Mouse (Mus musculus) midbrain, embryonic 11.5 days (tissue): ENCODE data around the gene Flii. TPM values are rescaled to one million over a fixed set of nuclear protein-coding genes. Genes with fewer than 3 reads are reported as not detected.

Experiments
- ATAC-seq: fragments of 200-750 bp; cut with Nextera tagmentation; 2 replicates; pipeline ENCODE4 v1.8.0; 2017; ENCODE audit warnings: moderate TSS enrichment, moderate library complexity; ENCODE audit not compliant: low FRiP score
- DNase-seq: peaks from one replicate; pipeline ENCODE4 v3.0.0; 2015; ENCODE audit warnings: low spot score; ENCODE audit errors: missing footprints
- H3K27ac ChIP-seq: fragments of 300-500 bp; sonication (generic); 2 replicates; pipeline ENCODE4 v1.5.1; 2014; ENCODE audit warnings: low read depth, low read length
- H3K27me3 ChIP-seq: fragments of 300-500 bp; sonication (generic); 2 replicates; pipeline ENCODE4 v1.6.1; 2014; ENCODE audit warnings: mild to moderate bottlenecking, low read length, moderate library complexity, mixed read lengths; ENCODE audit not compliant: control insufficient read depth, insufficient read depth
- H3K36me3 ChIP-seq: fragments of 300-500 bp; sonication (generic); 2 replicates; pipeline ENCODE4 v1.6.1; 2014; ENCODE audit warnings: mild to moderate bottlenecking, low read length, moderate library complexity, mixed read lengths; ENCODE audit not compliant: control insufficient read depth, insufficient read depth
- H3K4me1 ChIP-seq: fragments of 300-500 bp; sonication (generic); 2 replicates; pipeline ENCODE4 v1.6.1; 2014; ENCODE audit warnings: low read length; ENCODE audit not compliant: control insufficient read depth, insufficient read depth
- H3K4me2 ChIP-seq: fragments of 300-500 bp; sonication (generic); 2 replicates; pipeline ENCODE4 v1.6.1; 2014; ENCODE audit warnings: mild to moderate bottlenecking, moderate library complexity
- H3K4me3 ChIP-seq: fragments of 300-500 bp; sonication (generic); 2 replicates; pipeline ENCODE4 v1.5.1; 2014; ENCODE audit warnings: low read depth, low read length
- H3K9ac ChIP-seq: fragments of 300-500 bp; sonication (generic); 2 replicates; pipeline ENCODE4 v1.6.1; 2014; ENCODE audit warnings: low read length
- H3K9me3 ChIP-seq: fragments of 300-500 bp; sonication (generic); 2 replicates; pipeline ENCODE4 v1.6.1; 2016; ENCODE audit warnings: low read length; ENCODE audit not compliant: control insufficient read depth
- WGBS: fragments of 180-500 bp; shearing (Covaris S2); extraction: QIAGEN DNeasy Blood & Tissue Kit; methylation state at CpG from one replicate; pipeline ENCODE4 v1.1.7; 2014; 5-methylcytosine and 5-hydroxymethylcytosine counted together
- microRNA-seq: library from miRNA; unstranded; fragments of <30 nt; microRNA quantifications from one replicate; pipeline ENCODE4, GENCODE M21; 2017
- polyA plus RNA-seq: library from polyadenylated mRNA; unstranded; fragments of >200 nt; fragmentation: Nextera tagmentation; extraction: Ambion mirVana; gene quantifications from 2 replicates; pipeline ENCODE4 v1.2.1, GENCODE M21; 2014

The Flii gene
- polyA plus RNA-seq, 1 experiment from 2014 or later = 59.3 TPM

- H3K27ac ChIP-seq = no peak overlapping the region
- H3K4me1 ChIP-seq = peaks cover 26% of the 10 kb centered on the region
- no peak for ATAC-seq
- H3K27me3 ChIP-seq = no peaks in the 10 kb centered on the region
- no peak overlapping the region for H3K9ac ChIP-seq
- no peak overlapping the region; the same call in 1 of the 2 replicates for H3K4me2 ChIP-seq
- H3K36me3 ChIP-seq = peaks cover 14% of the 10 kb centered on the region
- DNase-seq = no peak
- peak overlapping the region; percentile 95; the same call in 1 of the 2 replicates for H3K4me3 ChIP-seq
- 90% methylated on average over 2 of the region's 4 CpGs for WGBS
- no peaks in the 10 kb centered on the region for H3K9me3 ChIP-seq
Measured at GRCm38 (mm10) chr11:60701611-60702010, 25.5 kb downstream of the Flii start.

DNA sequence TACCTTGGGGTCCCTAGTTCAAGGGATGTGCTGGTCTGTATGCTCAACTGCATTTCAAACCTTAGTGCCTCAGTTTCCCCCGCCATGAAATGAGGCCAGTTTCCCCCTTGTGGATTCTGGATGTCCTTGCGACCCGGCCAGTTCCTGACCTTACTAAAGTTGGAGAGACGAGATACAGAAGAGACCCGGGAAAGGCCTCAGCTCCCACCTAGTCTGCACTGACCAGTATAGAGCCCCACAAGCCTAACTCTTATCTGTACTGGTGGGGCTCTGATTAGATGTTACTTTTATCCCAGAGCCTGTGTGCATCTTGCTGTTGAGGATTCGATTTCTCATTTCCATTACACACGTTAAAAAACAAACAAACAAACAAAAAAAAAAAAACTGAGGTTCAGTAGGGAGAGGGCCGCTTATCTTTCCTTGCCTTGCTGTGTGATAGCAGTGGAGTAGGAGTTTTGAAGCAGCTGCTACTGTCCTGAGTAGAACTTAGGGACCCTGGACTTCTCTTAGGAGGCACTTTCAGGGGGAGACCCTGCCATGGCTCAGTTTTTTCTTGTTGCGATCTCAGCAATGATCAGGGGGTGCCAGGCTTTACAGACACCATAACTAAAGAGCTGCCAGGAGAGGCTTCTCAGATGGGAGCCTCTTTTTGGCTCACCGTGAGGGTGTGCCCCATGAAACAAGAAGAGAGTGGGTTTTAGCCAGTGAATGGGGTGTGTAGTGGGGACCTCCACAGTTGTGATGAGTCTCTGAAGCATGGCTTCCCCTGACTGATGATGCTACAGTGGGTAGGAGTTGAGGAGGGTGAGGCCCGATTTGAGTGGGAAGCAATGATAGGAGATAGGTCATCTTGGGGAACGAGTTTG, 26.5 kb downstream of the Flii start:
- peak overlapping the region; percentile 95 for H3K4me3 ChIP-seq
- DNase-seq = peak; percentile 89
- 24% methylated on average over 12 of the region's 12 CpGs for WGBS

DNA sequence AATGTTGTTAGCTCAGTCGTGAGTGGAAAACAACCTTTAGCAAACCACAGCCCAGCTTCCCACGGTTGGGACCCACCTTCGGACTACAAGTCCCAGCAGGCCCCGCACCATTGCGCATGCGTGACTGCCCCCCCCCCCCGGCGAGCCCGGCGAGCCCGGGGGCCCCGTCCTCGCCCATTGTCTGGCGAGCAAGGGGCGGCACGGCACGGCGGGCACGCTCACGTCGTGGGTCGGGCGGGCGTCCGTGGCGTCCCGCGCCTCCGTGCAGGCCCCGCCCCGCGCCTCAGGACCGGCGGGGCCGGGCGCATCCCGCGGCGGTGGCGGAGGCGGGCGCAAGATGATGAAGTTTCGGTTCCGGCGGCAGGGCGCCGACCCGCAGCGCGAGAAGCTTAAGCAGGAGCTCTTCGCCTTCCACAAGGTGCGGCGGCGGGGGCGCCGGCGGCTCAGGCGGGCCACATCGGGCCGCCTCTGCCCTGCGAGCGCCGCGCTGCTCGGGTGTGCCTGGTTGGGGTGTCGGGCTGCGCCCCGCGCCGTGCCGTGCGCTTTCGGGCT, 27.5 kb downstream of the Flii start, which contains the start of gene Llgl1:
Gene Llgl1, plus strand, starts transcription at position 200 of the 552 bp plus-strand sequence.
- Histone ChIP-seq H3K27ac (peak within 1 kb of the TSS; percentile 94), H3K4me1 (peaks cover 26% of the 10 kb centered on the region), H3K9ac (peak within 1 kb of the TSS; percentile 97), H3K27me3 (no peaks in the 10 kb centered on the region), H3K9me3 (no peaks in the 10 kb centered on the region), H3K4me3 (peak within 1 kb of the TSS; percentile 95), H3K4me2 (peak within 1 kb of the TSS; percentile 92), H3K36me3 (peaks cover under 1% of the 10 kb centered on the region)
- DNase-seq = peak; percentile 100
- peak; percentile 83 for ATAC-seq
- under 1% methylated on average over 56 of the region's 73 CpGs for WGBS

More for the DNA sequence above, 26.5 kb downstream of the Flii start:
- Histone ChIP-seq H3K27me3 (no peaks in the 10 kb centered on the region), H3K9me3 (no peaks in the 10 kb centered on the region), H3K27ac (peak overlapping the region; percentile 94), H3K4me2 (peak overlapping the region; percentile 92), H3K9ac (peak overlapping the region; percentile 97), H3K4me1 (peaks cover 26% of the 10 kb centered on the region), H3K36me3 (peaks cover 6% of the 10 kb centered on the region)
- no peak for ATAC-seq

- Histone ChIP-seq H3K4me2 (peak overlapping the region; percentile 92), H3K9me3 (no peaks in the 10 kb centered on the region), H3K27me3 (no peaks in the 10 kb centered on the region), H3K36me3 (no peaks in the 10 kb centered on the region), H3K9ac (peak overlapping the region; percentile 97), H3K4me1 (peaks cover 26% of the 10 kb centered on the region), H3K4me3 (peak overlapping the region; percentile 95), H3K27ac (peak overlapping the region; percentile 94)
- DNase-seq = peak; percentile 98
- ATAC-seq = peak; percentile 80
- under 1% methylated on average over 22 of the region's 22 CpGs for WGBS
Measured at GRCm38 (mm10) chr11:60698806-60699523, 28.1 kb downstream of the Flii start.

- Histone ChIP-seq H3K4me3 (no peak overlapping the region), H3K9ac (no peak overlapping the region), H3K4me2 (no peak overlapping the region), H3K27me3 (no peaks in the 10 kb centered on the region), H3K9me3 (no peaks in the 10 kb centered on the region), H3K4me1 (peaks cover 23% of the 10 kb centered on the region), H3K36me3 (no peaks in the 10 kb centered on the region), H3K27ac (no peak overlapping the region)
- 66% methylated on average over 2 of the region's 2 CpGs for WGBS
- DNase-seq (no peak), ATAC-seq (no peak)
Measured at GRCm38 (mm10) chr11:60697561-60697960, 29.5 kb downstream of the Flii start.

DNA sequence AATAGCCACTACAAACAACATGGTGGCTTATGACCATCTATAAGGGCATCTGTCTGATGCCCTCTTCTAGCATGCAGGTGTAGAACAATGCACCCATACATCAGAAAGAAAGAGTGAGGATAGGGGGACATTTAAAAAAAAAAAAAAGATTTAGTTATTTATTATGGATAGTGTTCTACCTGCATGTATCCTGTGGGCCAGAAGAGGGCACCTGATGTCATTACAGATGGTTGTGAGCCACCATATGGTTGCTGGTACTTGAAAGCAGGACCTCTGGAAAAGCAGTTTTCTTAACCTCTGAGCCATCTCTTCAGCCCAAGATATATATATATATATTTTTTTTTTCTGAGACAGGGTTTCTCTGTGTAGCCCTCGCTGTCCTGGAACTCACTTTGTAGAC, 30.9 kb downstream of the Flii start:
- Histone ChIP-seq H3K4me2 (no peak overlapping the region), H3K9ac (no peak overlapping the region), H3K27ac (no peak overlapping the region), H3K27me3 (no peaks in the 10 kb centered on the region), H3K36me3 (no peaks in the 10 kb centered on the region), H3K4me3 (no peak overlapping the region), H3K4me1 (peaks cover 13% of the 10 kb centered on the region), H3K9me3 (no peaks in the 10 kb centered on the region)
- DNase-seq (no peak), ATAC-seq (no peak)
- 77% methylated on average over 1 of the region's 1 CpGs for WGBS

Small RNA genes lying within 50 kb of the gene (microRNA-seq; reads per million reads assigned to microRNA genes)
- gene Mir5100 = 4.5 reads per million, percentile 20 among the genes with 10 or more reads in this experiment

Other genes starting within 250 kb of the Flii start
- gene Alkbh5, start 190.9 kb downstream of the Flii start, polyA plus RNA-seq = 33.9 and 35.4 TPM in 2 replicates
- gene Llgl1, start 27.5 kb downstream of the Flii start, polyA plus RNA-seq = 87.8 and 101 TPM in 2 replicates
- gene Mief2, start 1.1 kb upstream of the Flii start, polyA plus RNA-seq = 10.2 and 13.6 TPM in 2 replicates
- 16.0 and 17.4 TPM in 2 replicates for gene Top3a, start 50.1 kb upstream of the Flii start, polyA plus RNA-seq
- gene Smcr8, start 50.3 kb upstream of the Flii start, polyA plus RNA-seq = 9.2 and 10.1 TPM in 2 replicates
- 46.2 and 51.7 TPM in 2 replicates for gene Shmt1, start 84.5 kb upstream of the Flii start, polyA plus RNA-seq
- 25.9 and 27.2 TPM in 2 replicates for gene Dhrs7b, start 103.4 kb upstream of the Flii start, polyA plus RNA-seq
- gene Tmem11, start 152.0 kb upstream of the Flii start, polyA plus RNA-seq = 60.2 and 67.2 TPM in 2 replicates
- gene Natd1, start 187.5 kb upstream of the Flii start, polyA plus RNA-seq = 18.3 and 24.3 TPM in 2 replicates
- gene Map2k3, start 204.8 kb upstream of the Flii start, polyA plus RNA-seq = 34.2 and 37.4 TPM in 2 replicates